Mouse (Mus musculus) midbrain, embryonic 16.5 days (tissue): ENCODE measurements around the gene Tceal1. TPM values are rescaled to one million over a fixed set of nuclear protein-coding genes. Genes with fewer than 3 reads are reported as not detected.
"Not testable (repeated sequence)": the region's sequence is repeated elsewhere in the genome, so short reads cannot be mapped to it uniquely, and the experiment has no call there.

Source experiments
- ATAC-seq: fragments of 200-750 bp; cut with Nextera tagmentation; 2 replicates; pipeline ENCODE4 v1.8.0; 2017; ENCODE audit warnings: moderate TSS enrichment
- H3K27ac ChIP-seq: fragments of 300-500 bp; sonication (generic); 2 replicates; pipeline ENCODE4 v1.5.1; 2014; ENCODE audit warnings: mild to moderate bottlenecking, low read length, mixed read lengths
- H3K27me3 ChIP-seq: fragments of 300-500 bp; sonication (generic); 2 replicates; pipeline ENCODE4 v1.6.1; 2014; ENCODE audit warnings: low read depth, low read length, mixed read lengths; ENCODE audit not compliant: control insufficient read depth, insufficient read depth
- H3K36me3 ChIP-seq: fragments of 300-500 bp; sonication (generic); 2 replicates; pipeline ENCODE4 v1.6.1; 2014; ENCODE audit warnings: mild to moderate bottlenecking, low read length, moderate library complexity, mixed read lengths; ENCODE audit not compliant: control insufficient read depth, insufficient read depth
- H3K4me1 ChIP-seq: fragments of 300-500 bp; sonication (generic); 2 replicates; pipeline ENCODE4 v1.6.1; 2014; ENCODE audit warnings: mild to moderate bottlenecking, low read length, mixed read lengths; ENCODE audit not compliant: control insufficient read depth, insufficient read depth
- H3K4me2 ChIP-seq: fragments of 300-500 bp; sonication (generic); 2 replicates; pipeline ENCODE4 v1.6.1; 2014; ENCODE audit warnings: mild to moderate bottlenecking, low read length, mixed read lengths
- H3K4me3 ChIP-seq: fragments of 300-500 bp; sonication (generic); 2 replicates; pipeline ENCODE4 v1.5.1; 2014; ENCODE audit warnings: low read depth, mild to moderate bottlenecking, low read length, moderate library complexity, mixed read lengths
- H3K9ac ChIP-seq: fragments of 300-500 bp; sonication (generic); 2 replicates; pipeline ENCODE4 v1.6.1; 2014; ENCODE audit warnings: low read depth, low read length, mixed read lengths
- H3K9me3 ChIP-seq: fragments of 300-500 bp; sonication (generic); replicated peaks from 2 replicates; pipeline ENCODE4 v1.6.1; 2014; ENCODE audit warnings: mild to moderate bottlenecking, low read length, mixed read lengths; ENCODE audit not compliant: control insufficient read depth, poor library complexity, severe bottlenecking
- WGBS: fragments of 180-500 bp; shearing (Covaris S2); extraction: QIAGEN DNeasy Blood & Tissue Kit; methylation state at CpG from one replicate; pipeline ENCODE4 v1.1.7; 2014; 5-methylcytosine and 5-hydroxymethylcytosine counted together
- polyA plus RNA-seq: library from polyadenylated mRNA; unstranded; fragments of >200 nt; fragmentation: Nextera tagmentation; extraction: Ambion mirVana; gene quantifications from 2 replicates; pipeline ENCODE4 v1.2.1, GENCODE M21; 2015

Gene Tceal1
- 25.0 and 29.3 TPM in 2 replicates for polyA plus RNA-seq

DNA sequence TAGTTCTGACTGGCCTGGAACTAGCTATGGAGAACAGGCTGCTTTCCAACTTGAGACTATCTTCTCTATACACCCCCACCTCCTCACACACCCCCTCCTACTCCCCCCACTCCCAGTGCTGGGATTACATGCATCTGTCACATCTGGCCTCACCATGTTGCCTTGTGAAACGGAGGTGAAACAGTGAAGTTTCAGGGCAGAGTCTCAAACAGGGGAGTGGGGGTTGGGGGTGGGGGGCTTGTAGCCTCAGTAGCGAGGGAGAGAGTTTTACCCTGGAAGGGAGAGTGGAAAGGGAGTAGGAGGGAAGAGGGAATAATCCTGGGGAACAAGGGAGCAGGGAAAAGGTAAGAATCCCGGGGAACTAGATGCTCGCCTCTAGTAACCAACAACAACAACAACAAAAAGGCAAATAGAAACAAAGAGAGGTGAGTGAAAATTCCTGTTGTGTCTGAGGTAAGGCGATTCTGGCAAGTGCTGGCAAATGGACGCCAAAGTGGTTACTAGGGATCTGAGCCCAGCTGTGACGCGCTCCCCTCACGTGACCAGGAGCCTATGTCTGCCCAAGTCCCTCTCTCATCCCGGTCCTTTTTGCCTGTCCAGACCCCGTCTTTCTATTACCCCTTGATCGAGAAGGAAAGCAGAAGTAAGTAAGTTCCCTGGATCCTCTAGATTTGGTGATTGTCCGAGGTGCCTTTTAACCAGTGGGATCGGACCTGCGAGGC lies at the start of gene Tceal1:
Gene Tceal1, plus strand, starts transcription at position 537 of the 722 bp plus-strand sequence.
- peak; percentile 96 for ATAC-seq

DNA sequence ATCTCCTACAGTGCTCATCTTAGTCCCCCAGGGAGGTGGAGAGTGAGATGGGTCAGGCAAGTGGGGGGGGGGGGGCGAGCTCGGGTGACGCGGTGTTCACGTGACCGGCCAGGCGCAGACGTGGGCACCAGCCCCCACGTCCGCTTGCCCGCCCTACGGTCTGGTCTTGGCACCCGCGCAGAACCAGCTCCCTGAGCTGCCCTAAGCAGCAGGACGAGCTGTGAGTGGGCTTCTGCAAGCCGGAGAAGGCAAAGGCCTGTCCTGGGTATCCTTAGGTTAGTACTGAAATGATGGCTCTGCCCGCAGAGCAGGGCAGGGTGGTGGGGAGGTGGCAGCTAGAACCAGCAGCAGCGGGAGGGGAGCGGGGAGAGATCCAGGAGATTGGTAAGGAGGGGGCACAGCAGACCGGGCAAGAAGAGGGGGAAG lies 41.5 kb upstream of the Tceal1 start:
- Histone ChIP-seq H3K4me3 (peak overlapping the region; percentile 58), H3K36me3 (no peaks in the 10 kb centered on the region), H3K27ac (peak overlapping the region; percentile 77), H3K4me2 (peak overlapping the region; percentile 55), H3K9me3 (no peaks in the 10 kb centered on the region), H3K9ac (peak overlapping the region; percentile 69), H3K27me3 (no peaks in the 10 kb centered on the region), H3K4me1 (no peaks in the 10 kb centered on the region)
- 14% methylated on average over 12 of the region's 20 CpGs for WGBS
- peak; percentile 96 for ATAC-seq

More for the DNA sequence above, at the start of gene Tceal1:
- 20% methylated on average over 15 of the region's 15 CpGs for WGBS
- Histone ChIP-seq H3K27me3 (no peaks in the 10 kb centered on the region), H3K9ac (peak within 1 kb of the TSS; percentile 78), H3K4me2 (peak within 1 kb of the TSS; percentile 70), H3K36me3 (no peaks in the 10 kb centered on the region), H3K4me3 (peak within 1 kb of the TSS; percentile 48), H3K27ac (peak within 1 kb of the TSS; percentile 96), H3K4me1 (peaks cover 2% of the 10 kb centered on the region; the same call in 1 of the 2 replicates), H3K9me3 (no peaks in the 10 kb centered on the region)

DNA sequence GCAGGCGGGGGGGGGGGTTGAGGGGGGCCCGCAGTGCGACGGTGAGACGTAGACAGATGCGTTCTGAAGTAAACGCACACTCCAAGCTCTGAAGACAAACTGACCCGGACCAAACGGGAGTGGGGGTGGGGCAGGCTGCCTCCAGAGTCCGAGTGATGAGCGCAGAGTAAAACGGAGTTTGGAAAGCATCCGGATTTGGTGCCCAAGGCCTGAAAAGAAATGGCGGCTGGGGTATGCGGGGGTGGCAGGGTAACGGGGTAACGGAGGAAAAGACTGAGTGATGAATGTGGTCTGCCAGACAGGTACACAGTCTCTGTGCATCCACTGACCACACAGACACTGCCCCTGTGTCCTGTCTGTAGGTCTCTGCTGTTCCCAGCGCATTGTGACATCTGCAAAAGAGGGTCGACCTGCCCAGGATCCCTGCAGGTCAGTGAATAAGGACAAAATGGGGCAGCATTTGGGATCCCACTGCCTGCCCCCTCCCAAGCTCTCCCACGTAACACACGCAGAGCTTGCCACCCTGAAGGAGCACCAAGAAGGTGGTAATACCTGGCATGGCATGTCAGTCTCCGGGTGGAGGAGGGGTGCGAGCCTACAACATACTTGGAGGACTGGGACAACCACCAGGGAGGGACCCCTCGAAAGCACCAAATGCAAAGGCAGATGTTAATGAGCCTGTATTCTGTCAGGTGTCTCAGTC lies 40.9 kb upstream of the Tceal1 start:
- Histone ChIP-seq H3K4me3 (peak overlapping the region; percentile 58), H3K27ac (peak overlapping the region; percentile 77), H3K9ac (peak overlapping the region; percentile 69), H3K4me2 (peak overlapping the region; percentile 55)
- H3K9me3 ChIP-seq, H3K27me3 ChIP-seq, H3K4me1 ChIP-seq, H3K36me3 ChIP-seq: not testable (repeated sequence)
- peak; percentile 79 for ATAC-seq
- WGBS, result 15% methylated on average over 18 of the region's 24 CpGs

DNA sequence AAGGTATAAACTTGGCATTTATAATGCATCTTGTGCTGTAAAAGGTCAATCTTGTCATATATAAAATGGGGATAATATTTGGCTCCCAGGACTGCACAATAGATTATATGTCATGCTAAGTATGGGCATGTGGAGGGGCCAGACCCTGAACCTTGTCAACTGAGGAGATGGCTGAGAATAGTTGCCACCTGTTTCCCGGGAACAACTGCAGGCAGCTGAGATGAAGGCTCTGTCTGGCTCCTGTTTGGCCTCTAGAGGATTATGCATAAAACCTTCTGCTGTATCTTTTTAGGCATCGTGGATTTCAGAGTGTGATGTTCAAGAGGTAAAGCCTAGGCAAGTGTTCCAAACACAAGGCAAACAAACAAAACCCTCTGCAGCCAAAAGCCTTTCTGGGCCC lies 39.0 kb upstream of the Tceal1 start:
- H3K36me3 ChIP-seq, result no peaks in the 10 kb centered on the region
- no peak overlapping the region for H3K4me3 ChIP-seq
- H3K27me3 ChIP-seq, result no peaks in the 10 kb centered on the region
- no peak overlapping the region for H3K4me2 ChIP-seq
- H3K4me1 ChIP-seq, result no peaks in the 10 kb centered on the region
- H3K9ac ChIP-seq, result no peak overlapping the region
- 49% methylated on average over 2 of the region's 2 CpGs for WGBS
- H3K27ac ChIP-seq, result no peak overlapping the region
- no peak for ATAC-seq
- no peaks in the 10 kb centered on the region for H3K9me3 ChIP-seq

DNA sequence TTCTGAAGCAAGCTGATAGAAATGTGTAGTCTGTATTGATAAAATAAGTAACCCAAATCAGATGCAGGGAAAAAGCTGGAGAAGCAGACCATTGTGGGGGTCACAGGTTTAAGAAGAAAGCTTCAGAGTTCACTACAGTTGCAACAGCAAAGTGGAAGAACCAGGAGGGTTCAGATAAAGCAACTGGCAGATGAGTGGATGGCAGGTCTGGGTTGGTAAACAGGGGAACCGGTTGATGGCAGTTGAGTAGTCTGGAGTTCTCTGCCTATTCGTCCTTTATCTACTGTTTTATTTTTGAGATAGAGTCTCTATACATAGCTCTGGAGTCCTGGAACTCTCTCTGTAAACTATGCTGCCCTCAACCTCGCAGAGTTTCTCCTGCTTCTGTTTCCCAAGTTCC lies 26.8 kb upstream of the Tceal1 start:
- no peaks in the 10 kb centered on the region for H3K27me3 ChIP-seq
- no peak overlapping the region for H3K4me3 ChIP-seq
- no peaks in the 10 kb centered on the region for H3K4me1 ChIP-seq
- 72% methylated on average over 3 of the region's 3 CpGs for WGBS
- H3K9ac ChIP-seq, result no peak overlapping the region
- no peak overlapping the region for H3K4me2 ChIP-seq
- no peaks in the 10 kb centered on the region for H3K36me3 ChIP-seq
- no peak overlapping the region for H3K27ac ChIP-seq
- no peak for ATAC-seq
- no peaks in the 10 kb centered on the region for H3K9me3 ChIP-seq

DNA sequence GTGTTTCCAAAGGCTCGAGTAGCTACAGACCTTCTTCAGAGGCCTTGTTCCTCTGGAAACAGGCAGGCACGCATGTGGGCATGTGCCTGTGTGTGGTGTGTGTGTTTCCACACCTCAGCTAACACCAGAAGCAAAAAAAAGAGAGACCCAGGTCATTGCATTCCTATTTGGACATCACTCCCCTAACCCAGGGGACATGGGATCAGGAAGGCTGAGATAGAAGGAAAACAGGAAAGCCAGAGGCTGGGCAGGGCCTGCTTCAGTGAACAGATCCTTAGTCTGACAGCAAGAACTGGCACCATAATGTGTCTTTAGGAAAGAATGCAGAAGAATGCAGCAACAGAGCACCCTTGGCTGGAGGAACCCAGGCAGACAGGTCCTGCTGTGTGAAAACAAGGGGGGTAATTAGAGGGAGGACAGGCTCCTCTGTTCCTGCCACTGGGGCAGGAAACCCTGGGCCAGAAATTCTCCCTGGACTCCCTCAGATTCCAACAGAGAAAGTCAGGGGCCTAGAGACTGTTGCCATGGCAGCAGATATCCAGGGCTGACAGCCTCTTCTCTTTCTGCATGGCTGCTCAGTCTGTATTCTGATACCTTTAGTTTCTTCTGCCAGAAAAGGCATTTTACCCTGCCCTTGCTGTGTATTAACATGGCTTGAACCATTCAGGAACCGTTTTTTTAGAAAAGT lies 16.0 kb upstream of the Tceal1 start:
- not testable (repeated sequence) for H3K4me3 ChIP-seq, H3K27me3 ChIP-seq, H3K4me1 ChIP-seq, H3K9me3 ChIP-seq, H3K9ac ChIP-seq, H3K36me3 ChIP-seq, H3K4me2 ChIP-seq
- 23% methylated on average over 3 of the region's 3 CpGs for WGBS
- ATAC-seq, result peak; percentile 95
- H3K27ac ChIP-seq, result peak overlapping the region; percentile 78

DNA sequence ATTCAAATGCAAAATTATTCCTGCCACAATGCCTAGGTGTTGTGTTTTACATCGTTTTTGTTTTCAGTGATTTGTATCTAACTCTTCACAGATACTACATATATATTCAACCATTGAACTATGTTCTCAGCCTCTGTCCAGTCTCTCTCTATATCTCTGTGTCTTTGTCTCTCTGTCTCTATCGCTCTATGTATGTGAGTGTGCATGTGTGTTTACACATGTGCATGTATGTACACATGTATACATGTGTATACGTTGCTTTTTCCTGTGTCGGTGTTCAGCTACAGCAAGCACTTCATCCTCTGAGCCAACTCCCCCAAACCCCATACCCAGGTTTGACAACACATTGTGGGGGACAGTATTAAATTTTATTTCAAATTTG lies 15.5 kb upstream of the Tceal1 start:
- Histone ChIP-seq H3K27ac (peak overlapping the region; percentile 75), H3K4me2 (no peak overlapping the region), H3K4me1 (0 out of 2 replicates have a peak, but pooled peaks cover 3% of the 10 kb centered on the region), H3K9ac (no peak overlapping the region), H3K36me3 (no peaks in the 10 kb centered on the region), H3K4me3 (no peak overlapping the region), H3K9me3 (no peaks in the 10 kb centered on the region), H3K27me3 (no peaks in the 10 kb centered on the region)
- WGBS, result 59% methylated on average over 4 of the region's 4 CpGs
- ATAC-seq, result peak; percentile 68

DNA sequence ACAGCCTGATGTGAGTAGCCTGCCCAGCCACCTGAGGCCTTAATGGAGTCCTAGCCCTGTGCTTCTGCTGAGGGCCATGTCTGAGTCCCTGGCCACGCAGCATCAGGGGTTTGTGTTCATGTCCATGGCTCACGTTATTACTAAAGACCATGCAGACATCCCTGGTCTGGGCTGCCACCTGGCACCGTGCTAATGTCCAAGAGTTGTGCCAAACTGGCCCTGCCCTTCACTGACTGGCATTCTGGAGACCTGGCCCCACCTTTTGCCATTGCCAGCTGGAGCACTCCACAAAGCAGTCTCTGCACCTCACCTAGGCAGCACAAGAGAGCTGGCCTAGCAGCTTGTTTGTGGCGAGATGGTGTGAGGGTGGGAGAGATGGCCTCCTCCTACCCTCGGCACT lies 14.6 kb upstream of the Tceal1 start:
- 77% methylated on average over 5 of the region's 5 CpGs for WGBS

More for the DNA sequence above, 14.6 kb upstream of the Tceal1 start:
- Histone ChIP-seq H3K9me3 (no peaks in the 10 kb centered on the region), H3K4me2 (no peak overlapping the region), H3K27ac (no peak overlapping the region), H3K27me3 (no peaks in the 10 kb centered on the region), H3K9ac (no peak overlapping the region), H3K4me1 (0 out of 2 replicates have a peak, but pooled peaks cover 3% of the 10 kb centered on the region), H3K4me3 (no peak overlapping the region), H3K36me3 (no peaks in the 10 kb centered on the region)
- 0 out of 2 replicates have a peak, but pooled peaks have one; percentile 19 for ATAC-seq
